Mouse (Mus musculus) intestine, embryonic 16.5 days (tissue): ENCODE results near the gene Ugt2a1. TPM values are rescaled to one million over a fixed set of nuclear protein-coding genes. Genes with fewer than 3 reads are reported as not detected.
"Not testable (repeated sequence)": the region's sequence is repeated elsewhere in the genome, so short reads cannot be mapped to it uniquely, and the experiment has no call there.

Source experiments
- ATAC-seq: fragments of 200-750 bp; cut with Nextera tagmentation; 2 replicates; pipeline ENCODE4 v1.8.0; 2017; ENCODE audit warnings: moderate TSS enrichment, moderate library complexity
- H3K27ac ChIP-seq: fragments of 300-500 bp; sonication (generic); 2 replicates; pipeline ENCODE4 v1.5.1; 2014; ENCODE audit warnings: mild to moderate bottlenecking, low read length
- H3K27me3 ChIP-seq: fragments of 300-500 bp; sonication (generic); replicated peaks from 2 replicates; pipeline ENCODE4 v1.6.1; 2014; ENCODE audit warnings: low read length, control low read depth, mixed read lengths; ENCODE audit not compliant: control insufficient read depth, insufficient read depth
- H3K36me3 ChIP-seq: fragments of 300-500 bp; sonication (generic); 2 replicates; pipeline ENCODE4 v1.6.1; 2014; ENCODE audit warnings: low read length, control low read depth; ENCODE audit not compliant: control insufficient read depth, insufficient read depth
- H3K4me1 ChIP-seq: fragments of 300-500 bp; sonication (generic); 2 replicates; pipeline ENCODE4 v1.6.1; 2014; ENCODE audit warnings: low read length, control low read depth, mixed read lengths; ENCODE audit not compliant: control insufficient read depth, insufficient read depth
- H3K4me2 ChIP-seq: fragments of 300-500 bp; sonication (generic); 2 replicates; pipeline ENCODE4 v1.6.1; 2014; ENCODE audit warnings: low read depth, low read length, control low read depth
- H3K4me3 ChIP-seq: fragments of 300-500 bp; sonication (generic); 2 replicates; pipeline ENCODE4 v1.5.1; 2014; ENCODE audit warnings: mild to moderate bottlenecking, low read length
- H3K9ac ChIP-seq: fragments of 300-500 bp; sonication (generic); 2 replicates; pipeline ENCODE4 v1.6.1; 2014; ENCODE audit warnings: low read depth, low read length
- H3K9me3 ChIP-seq: fragments of 300-500 bp; sonication (generic); 2 replicates; pipeline ENCODE4 v1.6.1; 2016; ENCODE audit warnings: low read length, control low read depth; ENCODE audit not compliant: control insufficient read depth
- WGBS: fragments of 180-500 bp; shearing (Covaris S2); extraction: QIAGEN DNeasy Blood & Tissue Kit; methylation state at CpG from one replicate; pipeline ENCODE4 v1.1.7; 2014; 5-methylcytosine and 5-hydroxymethylcytosine counted together
- polyA plus RNA-seq: library from polyadenylated mRNA; unstranded; fragments of >200 nt; fragmentation: Nextera tagmentation; extraction: Ambion mirVana; gene quantifications from 2 replicates; pipeline ENCODE4 v1.2.1, GENCODE M21; 2015

Ugt2a1 gene
- polyA plus RNA-seq = not detected in 2 replicates

GRCm38 (mm10) chr5:87490771-87491170 lies at the start of gene Ugt2a1:
Gene Ugt2a1 (minus strand): TSS chr5:87490871.
- no peaks in the 10 kb centered on the region for H3K9me3 ChIP-seq
- ATAC-seq = no peak
- H3K9ac ChIP-seq = no peak within 1 kb of the TSS
- no peak within 1 kb of the TSS for H3K27ac ChIP-seq
- 87% methylated on average over 1 of the region's 1 CpGs for WGBS
- no peak within 1 kb of the TSS for H3K4me3 ChIP-seq
- no peaks in the 10 kb centered on the region for H3K36me3 ChIP-seq
- H3K4me1 ChIP-seq = no peaks in the 10 kb centered on the region
- H3K4me2 ChIP-seq = no peak within 1 kb of the TSS
- H3K27me3 ChIP-seq = no peaks in the 10 kb centered on the region

- 93% methylated on average over 2 of the region's 2 CpGs for WGBS
- no peak within 1 kb of the TSS for H3K4me3 ChIP-seq
- H3K4me2 ChIP-seq = no peak within 1 kb of the TSS
- H3K9ac ChIP-seq = no peak within 1 kb of the TSS
- no peaks in the 10 kb centered on the region for H3K36me3 ChIP-seq
- H3K4me1 ChIP-seq = no peaks in the 10 kb centered on the region
- H3K27ac ChIP-seq = no peak within 1 kb of the TSS
- H3K27me3 ChIP-seq = no peaks in the 10 kb centered on the region
- no peak; the same call in 1 of the 2 replicates for ATAC-seq
- H3K9me3 ChIP-seq = no peaks in the 10 kb centered on the region
These were observed 47.4 kb upstream of the Ugt2a1 start, which contains the start of gene Sult1b1 for GRCm38 (mm10) chr5:87538111-87538510. Gene Sult1b1 (minus strand): TSS chr5:87538195.

- peak; percentile 95 for ATAC-seq
- Histone ChIP-seq H3K4me1 (no peaks in the 10 kb centered on the region), H3K27me3 (no peaks in the 10 kb centered on the region), H3K27ac (peak overlapping the region; percentile 82), H3K4me3 (no peak overlapping the region), H3K9me3 (no peaks in the 10 kb centered on the region), H3K36me3 (no peaks in the 10 kb centered on the region), H3K9ac (no peak overlapping the region), H3K4me2 (peak overlapping the region; percentile 19; the same call in 1 of the 2 replicates)
- WGBS = 54% methylated on average over 4 of the region's 4 CpGs
These were observed 45.4 kb upstream of the Ugt2a1 start for GRCm38 (mm10) chr5:87535994-87536644.

GRCm38 (mm10) chr5:87532288-87532687 lies 41.6 kb upstream of the Ugt2a1 start:
- WGBS = 37% methylated on average over 2 of the region's 2 CpGs

GRCm38 (mm10) chr5:87523561-87523960 lies 32.9 kb upstream of the Ugt2a1 start:
- H3K27me3 ChIP-seq, H3K9ac ChIP-seq, H3K36me3 ChIP-seq, H3K9me3 ChIP-seq, H3K27ac ChIP-seq, H3K4me3 ChIP-seq, ATAC-seq, H3K4me2 ChIP-seq, H3K4me1 ChIP-seq: not testable (repeated sequence)
- whole genome bisulfite sequencing = 81% methylated on average over 2 of the region's 2 CpGs

More at GRCm38 (mm10) chr5:87532288-87532687, 41.6 kb upstream of the Ugt2a1 start:
- Histone ChIP-seq H3K4me2 (peak overlapping the region; percentile 37; the same call in 1 of the 2 replicates), H3K9me3 (no peaks in the 10 kb centered on the region), H3K36me3 (no peaks in the 10 kb centered on the region), H3K9ac (no peak overlapping the region), H3K4me3 (no peak overlapping the region), H3K27me3 (no peaks in the 10 kb centered on the region), H3K27ac (peak overlapping the region; percentile 73; the same call in 1 of the 2 replicates), H3K4me1 (no peaks in the 10 kb centered on the region)
- ATAC-seq = peak; percentile 90

GRCm38 (mm10) chr5:87505776-87506458 lies 15.2 kb upstream of the Ugt2a1 start:
- Histone ChIP-seq H3K4me3 (no peak overlapping the region), H3K9ac (no peak overlapping the region), H3K9me3 (no peaks in the 10 kb centered on the region), H3K36me3 (no peaks in the 10 kb centered on the region), H3K27ac (no peak overlapping the region), H3K27me3 (no peaks in the 10 kb centered on the region), H3K4me1 (no peaks in the 10 kb centered on the region), H3K4me2 (no peak overlapping the region)
- no peak for ATAC-seq
- WGBS = 65% methylated on average over 4 of the region's 4 CpGs

- 79% methylated on average over 1 of the region's 1 CpGs for WGBS
- Histone ChIP-seq H3K9me3 (no peaks in the 10 kb centered on the region), H3K4me1 (no peaks in the 10 kb centered on the region), H3K36me3 (no peaks in the 10 kb centered on the region), H3K4me3 (no peak overlapping the region), H3K9ac (no peak overlapping the region), H3K27me3 (no peaks in the 10 kb centered on the region), H3K4me2 (no peak overlapping the region), H3K27ac (no peak overlapping the region)
- ATAC-seq = no peak
These were observed 12.0 kb upstream of the Ugt2a1 start for GRCm38 (mm10) chr5:87502687-87503086.

- Histone ChIP-seq H3K4me2 (no peak overlapping the region), H3K27me3 (no peaks in the 10 kb centered on the region), H3K4me1 (no peaks in the 10 kb centered on the region), H3K4me3 (no peak overlapping the region), H3K36me3 (no peaks in the 10 kb centered on the region), H3K9ac (no peak overlapping the region), H3K27ac (no peak overlapping the region), H3K9me3 (no peaks in the 10 kb centered on the region)
- no peak for ATAC-seq
These were observed 8.7 kb upstream of the Ugt2a1 start for GRCm38 (mm10) chr5:87499341-87499740.

- no peaks in the 10 kb centered on the region for H3K4me1 ChIP-seq
- H3K4me2 ChIP-seq = no peak overlapping the region
- no peaks in the 10 kb centered on the region for H3K36me3 ChIP-seq
- H3K27me3 ChIP-seq = no peaks in the 10 kb centered on the region
- H3K27ac ChIP-seq = no peak overlapping the region
- H3K9me3 ChIP-seq = no peaks in the 10 kb centered on the region
- no peak overlapping the region for H3K9ac ChIP-seq
- no peak for ATAC-seq
- no peak overlapping the region for H3K4me3 ChIP-seq
These were observed 8.3 kb upstream of the Ugt2a1 start for GRCm38 (mm10) chr5:87498936-87499335.
